Mouse (Mus musculus) hindlimb bud, embryonic 11.5 days (tissue): Measurements from ENCODE around the gene Kdm4c.
A peak's percentile ranks its signal among the peaks of the same experiment; 100 is the strongest.
"Not testable (repeated sequence)": the region's sequence is repeated elsewhere in the genome, so short reads cannot be mapped to it uniquely, and the experiment has no call there.

Experiments used
- DNase-seq: peaks from one replicate; pipeline ENCODE4 v3.0.0-alpha.2; 2012; ENCODE audit warnings: low read depth, low spot score; ENCODE audit errors: extremely low spot score

Gene Kdm4c

GRCm38 (mm10) chr4:74242176-74242575, at the start of gene Kdm4c:
Gene Kdm4c, plus strand, starts transcription at chr4:74242497.
- no peak for DNase-seq

- DNase-seq: no peak
These were observed 41.0 kb upstream of the Kdm4c start for GRCm38 (mm10) chr4:74201281-74201811.

- not testable (repeated sequence) for DNase-seq
These were observed 20.5 kb upstream of the Kdm4c start for GRCm38 (mm10) chr4:74221780-74222179.

GRCm38 (mm10) chr4:74222360-74222759, 19.9 kb upstream of the Kdm4c start:
- peak; percentile 12 for DNase-seq

- no peak for DNase-seq
These were observed 18.1 kb upstream of the Kdm4c start for GRCm38 (mm10) chr4:74224210-74224609.

GRCm38 (mm10) chr4:74230994-74231393, 11.3 kb upstream of the Kdm4c start:
- DNase-seq: no peak

GRCm38 (mm10) chr4:74231405-74231804, 10.9 kb upstream of the Kdm4c start:
- peak; percentile 14 for DNase-seq

- no peak for DNase-seq
These were observed 8.8 kb upstream of the Kdm4c start for GRCm38 (mm10) chr4:74233534-74233933.

- DNase-seq: peak; percentile 70
These were observed 9.3 kb downstream of the Kdm4c start for GRCm38 (mm10) chr4:74251348-74252244.

GRCm38 (mm10) chr4:74252245-74253105, 10.2 kb downstream of the Kdm4c start:
- DNase-seq: no peak

GRCm38 (mm10) chr4:74257882-74258281, 15.6 kb downstream of the Kdm4c start:
- no peak for DNase-seq

GRCm38 (mm10) chr4:74258538-74258937, 16.2 kb downstream of the Kdm4c start:
- no peak for DNase-seq

- no peak for DNase-seq
These were observed 17.0 kb downstream of the Kdm4c start for GRCm38 (mm10) chr4:74259331-74259730.

- no peak for DNase-seq
These were observed 19.6 kb downstream of the Kdm4c start for GRCm38 (mm10) chr4:74261879-74262278.

- DNase-seq: no peak
These were observed 22.2 kb downstream of the Kdm4c start for GRCm38 (mm10) chr4:74264428-74264955.

- no peak for DNase-seq
These were observed 28.9 kb downstream of the Kdm4c start for GRCm38 (mm10) chr4:74271180-74271579.

- DNase-seq: no peak
These were observed 35.2 kb downstream of the Kdm4c start for GRCm38 (mm10) chr4:74277486-74277885.

GRCm38 (mm10) chr4:74280170-74280569, 37.9 kb downstream of the Kdm4c start:
- DNase-seq: no peak

- DNase-seq: no peak
These were observed 45.6 kb downstream of the Kdm4c start for GRCm38 (mm10) chr4:74287851-74288250.

- DNase-seq: no peak
These were observed 52.4 kb downstream of the Kdm4c start for GRCm38 (mm10) chr4:74294726-74295125.
